Mouse (Mus musculus) neural tube, embryonic 15.5 days (tissue): ENCODE measurements around the gene Smcr8. TPM values are rescaled to one million over a fixed set of nuclear protein-coding genes. Genes with fewer than 3 reads are reported as not detected.

Experiments used
- ATAC-seq: fragments of 200-750 bp; cut with Nextera tagmentation; 2 replicates; pipeline ENCODE4 v1.8.0; 2017; ENCODE audit warnings: mild to moderate bottlenecking, moderate TSS enrichment, moderate library complexity; ENCODE audit not compliant: low FRiP score
- H3K27ac ChIP-seq: fragments of 300-500 bp; sonication (generic); replicated peaks from 2 replicates; pipeline ENCODE4 v1.5.1; 2015; ENCODE audit warnings: mild to moderate bottlenecking, inconsistent platforms
- H3K27me3 ChIP-seq: fragments of 300-500 bp; sonication (generic); replicated peaks from 2 replicates; pipeline ENCODE4 v1.6.1; 2015; ENCODE audit warnings: inconsistent platforms
- H3K36me3 ChIP-seq: fragments of 300-500 bp; sonication (generic); 2 replicates; pipeline ENCODE4 v1.6.1; 2015; ENCODE audit warnings: inconsistent platforms
- H3K4me1 ChIP-seq: fragments of 300-500 bp; sonication (generic); 2 replicates; pipeline ENCODE4 v1.6.1; 2015; ENCODE audit warnings: inconsistent platforms
- H3K4me2 ChIP-seq: fragments of 300-500 bp; sonication (generic); 2 replicates; pipeline ENCODE4 v1.6.1; 2015; ENCODE audit warnings: inconsistent platforms, mild to moderate bottlenecking, moderate library complexity
- H3K4me3 ChIP-seq: fragments of 300-500 bp; sonication (generic); replicated peaks from 2 replicates; pipeline ENCODE4 v1.5.1; 2015; ENCODE audit warnings: mild to moderate bottlenecking, inconsistent platforms
- H3K9ac ChIP-seq: fragments of 300-500 bp; sonication (generic); replicated peaks from 2 replicates; pipeline ENCODE4 v1.6.1; 2015; ENCODE audit warnings: mild to moderate bottlenecking, inconsistent platforms
- H3K9me3 ChIP-seq: fragments of 300-500 bp; sonication (generic); replicated peaks from 2 replicates; pipeline ENCODE4 v1.6.1; 2016; ENCODE audit warnings: inconsistent platforms
- WGBS: fragments of 180-500 bp; shearing (Covaris S2); methylation state at CpG from one replicate; pipeline ENCODE4 v1.1.7; 2015; ENCODE audit warnings: mixed read lengths; 5-methylcytosine and 5-hydroxymethylcytosine counted together
- microRNA-seq: library from miRNA; unstranded; fragments of <30 nt; microRNA quantifications from one replicate; pipeline ENCODE4, GENCODE M21; 2017
- polyA plus RNA-seq: library from polyadenylated mRNA; unstranded; fragments of >200 nt; fragmentation: Nextera tagmentation; extraction: Ambion mirVana; gene quantifications from 2 replicates; pipeline ENCODE4 v1.2.1, GENCODE M21; 2015

Smcr8 gene
- polyA plus RNA-seq, 1 experiment from 2014 or later = 4.8 TPM

DNA sequence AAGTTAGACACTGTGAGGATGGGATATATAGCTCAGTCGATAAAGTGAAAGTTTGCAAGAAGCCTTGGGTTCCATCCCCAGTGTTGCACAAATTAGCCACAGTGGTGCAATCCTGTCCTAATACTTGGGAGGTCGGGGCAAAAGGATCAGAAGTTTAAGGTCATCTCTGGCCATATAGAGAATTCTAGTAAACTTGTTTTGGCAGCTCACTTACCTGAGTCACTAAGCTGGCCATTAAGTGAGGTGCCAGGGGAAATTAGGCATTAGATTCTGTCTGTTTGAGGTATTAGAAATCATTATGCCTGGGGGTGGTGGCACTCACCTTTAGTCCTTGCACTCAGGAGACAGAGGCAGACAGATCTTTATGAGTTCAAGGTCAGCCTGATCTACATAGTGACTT is 46.4 kb downstream of the Smcr8 start:
- H3K4me2 ChIP-seq = no peak overlapping the region
- H3K9me3 ChIP-seq = no peaks in the 10 kb centered on the region
- H3K27ac ChIP-seq = no peak overlapping the region
- H3K4me1 ChIP-seq = no peaks in the 10 kb centered on the region
- no peak overlapping the region for H3K4me3 ChIP-seq
- no peak overlapping the region for H3K9ac ChIP-seq
- ATAC-seq = no peak
- H3K36me3 ChIP-seq = no peaks in the 10 kb centered on the region
- WGBS = 70% methylated on average over 2 of the region's 2 CpGs
- no peaks in the 10 kb centered on the region for H3K27me3 ChIP-seq

DNA sequence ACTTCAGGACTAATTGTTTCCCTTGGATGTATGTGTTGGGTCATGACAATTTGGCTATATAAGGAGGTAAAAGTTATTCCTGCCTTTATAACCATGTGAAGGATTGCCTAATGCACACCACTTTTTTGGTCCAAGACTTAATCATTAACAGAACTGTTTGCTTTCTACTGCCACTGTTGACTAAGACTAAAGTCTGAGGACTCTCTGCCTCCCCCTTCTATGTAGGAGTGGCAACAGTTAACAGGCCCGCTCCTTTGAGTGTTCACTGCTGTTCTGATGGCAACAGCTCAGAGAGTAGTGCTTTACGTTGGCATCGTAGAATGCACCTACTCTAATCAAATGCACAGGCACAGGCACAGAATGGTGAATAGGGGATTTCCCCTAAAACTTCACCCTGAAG is 47.9 kb downstream of the Smcr8 start:
- no peak for ATAC-seq
- Histone ChIP-seq H3K9ac (no peak overlapping the region), H3K4me3 (no peak overlapping the region), H3K27ac (no peak overlapping the region), H3K9me3 (no peaks in the 10 kb centered on the region), H3K36me3 (no peaks in the 10 kb centered on the region), H3K27me3 (no peaks in the 10 kb centered on the region), H3K4me2 (no peak overlapping the region), H3K4me1 (0 out of 2 replicates have a peak, but pooled peaks cover 2% of the 10 kb centered on the region)
- 83% methylated on average over 3 of the region's 3 CpGs for WGBS

DNA sequence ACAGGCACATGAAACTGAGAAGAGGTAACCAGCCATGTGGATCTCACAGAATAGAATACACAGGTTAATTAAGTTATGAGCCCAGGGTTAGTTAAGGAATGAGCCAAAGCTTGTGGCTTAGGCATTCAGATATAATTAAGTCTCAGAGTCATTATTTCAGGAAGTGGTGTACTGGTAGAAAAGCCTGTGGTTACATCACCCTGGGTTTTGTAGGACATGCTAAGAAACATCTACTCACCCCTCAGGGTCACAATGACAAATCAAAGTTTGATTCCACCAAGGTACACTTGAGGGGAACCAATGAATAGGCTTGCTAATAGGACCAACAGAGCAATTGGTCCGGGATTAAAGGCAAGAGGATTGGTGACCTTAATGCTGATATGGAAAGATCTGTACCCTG is 49.4 kb downstream of the Smcr8 start:
- peaks cover 10% of the 10 kb centered on the region for H3K4me1 ChIP-seq
- ATAC-seq = no peak
- H3K9me3 ChIP-seq = no peaks in the 10 kb centered on the region
- H3K27me3 ChIP-seq = no peaks in the 10 kb centered on the region
- 52% methylated on average over 1 of the region's 1 CpGs for WGBS
- H3K9ac ChIP-seq = no peak overlapping the region
- H3K27ac ChIP-seq = no peak overlapping the region
- H3K4me3 ChIP-seq = no peak overlapping the region
- no peaks in the 10 kb centered on the region for H3K36me3 ChIP-seq
- H3K4me2 ChIP-seq = no peak overlapping the region

DNA sequence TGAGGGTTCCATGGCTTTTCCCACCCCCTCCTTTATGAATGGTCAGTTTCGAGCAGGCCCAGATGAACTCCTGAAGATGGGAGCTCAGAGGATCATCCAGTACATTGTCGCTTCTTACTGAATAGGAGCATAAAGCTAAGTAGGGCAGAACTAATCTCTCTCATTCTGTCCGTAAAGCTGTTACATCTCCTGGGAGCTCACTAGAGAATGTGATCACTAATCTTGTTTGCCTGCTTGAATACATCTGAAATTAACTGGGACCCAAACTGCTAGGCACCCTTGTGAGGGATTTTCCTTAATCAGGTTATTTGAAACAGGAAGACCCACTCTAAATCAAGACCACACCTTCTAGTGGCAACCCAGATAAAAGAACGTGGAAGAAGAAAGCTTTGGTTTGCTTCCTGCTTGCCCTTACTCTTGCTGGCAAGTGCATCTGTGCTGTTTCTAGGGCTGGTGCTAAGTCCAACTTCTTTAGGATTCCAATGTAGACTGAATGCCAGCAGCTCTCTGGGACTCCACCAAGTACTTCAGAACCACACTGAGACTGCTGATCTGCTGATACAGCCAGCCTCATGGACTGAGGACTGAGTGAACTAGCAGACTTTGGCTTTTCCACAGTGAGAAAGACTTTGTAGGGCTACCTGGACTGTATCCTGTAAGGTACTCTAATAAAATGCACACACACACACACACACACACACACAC is 50.1 kb downstream of the Smcr8 start:
- ATAC-seq = no peak
- Histone ChIP-seq H3K27ac (no peak overlapping the region), H3K27me3 (no peaks in the 10 kb centered on the region), H3K9ac (no peak overlapping the region), H3K36me3 (no peaks in the 10 kb centered on the region), H3K4me3 (no peak overlapping the region), H3K4me2 (no peak overlapping the region), H3K9me3 (no peaks in the 10 kb centered on the region), H3K4me1 (peaks cover 11% of the 10 kb centered on the region)
- WGBS = 34% methylated on average over 4 of the region's 4 CpGs

DNA sequence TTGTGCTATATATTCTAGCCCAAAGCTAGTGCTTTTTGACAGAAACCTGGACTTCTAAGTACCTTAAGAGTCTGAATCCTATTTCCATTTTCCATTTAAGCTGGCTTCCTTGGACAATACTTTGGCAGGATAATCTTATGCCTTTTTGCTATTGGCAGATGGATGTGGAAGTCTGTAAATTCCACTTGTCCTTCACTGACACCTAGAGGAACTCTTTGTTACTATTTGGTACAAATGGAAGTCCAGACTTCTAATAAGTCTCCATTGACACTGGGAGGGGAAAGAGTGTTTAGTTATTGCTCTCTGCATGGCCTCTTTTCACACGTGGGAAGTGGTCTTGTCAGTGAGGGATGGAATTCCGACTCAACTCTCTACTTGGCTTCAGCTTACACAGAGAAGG is 51.6 kb downstream of the Smcr8 start:
- no peak overlapping the region for H3K27ac ChIP-seq

GRCm38 (mm10) chr11:60830433-60831052 is 53.2 kb downstream of the Smcr8 start, which contains the start of gene Dhrs7b:
Dhrs7b (plus strand) TSS chr11:60830631.
- Histone ChIP-seq H3K27ac (peak within 1 kb of the TSS; percentile 92), H3K27me3 (no peaks in the 10 kb centered on the region), H3K4me3 (peak within 1 kb of the TSS; percentile 78), H3K9ac (peak within 1 kb of the TSS; percentile 85), H3K9me3 (no peaks in the 10 kb centered on the region), H3K4me1 (peaks cover 11% of the 10 kb centered on the region), H3K36me3 (no peaks in the 10 kb centered on the region), H3K4me2 (peak within 1 kb of the TSS; percentile 82)
- WGBS = under 1% methylated on average over 34 of the region's 34 CpGs
- peak; percentile 98 for ATAC-seq

More for the DNA sequence above, 51.6 kb downstream of the Smcr8 start:
- Histone ChIP-seq H3K9me3 (no peaks in the 10 kb centered on the region), H3K9ac (no peak overlapping the region), H3K36me3 (no peaks in the 10 kb centered on the region), H3K4me2 (no peak overlapping the region), H3K4me1 (peaks cover 11% of the 10 kb centered on the region), H3K27me3 (no peaks in the 10 kb centered on the region), H3K4me3 (no peak overlapping the region)
- ATAC-seq = no peak
- whole genome bisulfite sequencing = 43% methylated on average over 2 of the region's 2 CpGs

GRCm38 (mm10) chr11:60836897-60837296 is 59.6 kb downstream of the Smcr8 start:
- H3K9ac ChIP-seq = no peak overlapping the region
- no peak for ATAC-seq
- no peak overlapping the region for H3K4me2 ChIP-seq
- no peaks in the 10 kb centered on the region for H3K9me3 ChIP-seq
- H3K27me3 ChIP-seq = no peaks in the 10 kb centered on the region
- no peaks in the 10 kb centered on the region for H3K4me1 ChIP-seq
- no peak overlapping the region for H3K27ac ChIP-seq
- no peak overlapping the region for H3K4me3 ChIP-seq
- no peaks in the 10 kb centered on the region for H3K36me3 ChIP-seq
- WGBS = 92% methylated on average over 6 of the region's 6 CpGs

Small RNA genes within 50 kb of the gene (microRNA-seq; reads per million reads assigned to microRNA genes)
- 1.0 reads per million for gene Mir5100

Other genes with a start within 250 kb of the Smcr8 start
- 18.6 and 23.1 TPM in 2 replicates for gene Alkbh5, start 241.1 kb upstream of the Smcr8 start, polyA plus RNA-seq
- 35.0 and 36.4 TPM in 2 replicates for gene Llgl1, start 77.8 kb upstream of the Smcr8 start, polyA plus RNA-seq
- 68.3 and 73.6 TPM in 2 replicates for gene Flii, start 50.3 kb upstream of the Smcr8 start, polyA plus RNA-seq
- gene Mief2, start 49.1 kb upstream of the Smcr8 start, polyA plus RNA-seq = 23.1 and 25.3 TPM in 2 replicates
- 6.7 and 8.6 TPM in 2 replicates for gene Top3a, start 159 bp upstream of the Smcr8 start, polyA plus RNA-seq
- 5.5 and 25.9 TPM in 2 replicates for gene Shmt1, start 34.2 kb downstream of the Smcr8 start, polyA plus RNA-seq
- gene Dhrs7b, start 53.1 kb downstream of the Smcr8 start, polyA plus RNA-seq = 37.8 and 38.4 TPM in 2 replicates
- 56.4 and 61.7 TPM in 2 replicates for gene Tmem11, start 101.7 kb downstream of the Smcr8 start, polyA plus RNA-seq
- gene Natd1, start 137.2 kb downstream of the Smcr8 start, polyA plus RNA-seq = 23.6 and 23.9 TPM in 2 replicates
- gene Map2k3, start 154.5 kb downstream of the Smcr8 start, polyA plus RNA-seq = 30.4 and 47.4 TPM in 2 replicates
- gene Kcnj12, start 245.0 kb downstream of the Smcr8 start, polyA plus RNA-seq = 3.2 and 3.8 TPM in 2 replicates